ENCODE assay signal across 9 mouse cellular contexts in genomic region chr14:48134344-48134743, GRCm38 (mm10). TPM values are rescaled to one million over a fixed set of nuclear protein-coding genes. Genes with fewer than 3 reads are reported as not detected.
A peak's percentile ranks its signal among the peaks of the same experiment; 100 is the strongest.
DNase-seq lines count a peak whose midpoint lies in the region; ATAC-seq and TF ChIP-seq lines count a peak whose summit lies in the region.
"Had no signal": no experiment of that assay in that cellular context is flagged by ENCODE, and none has a peak within 500 bp of the region (broad histone marks: within the 10 kb centered on the region; RNA-seq: fewer than 3 reads in every experiment).

No protein-coding gene starts in this region.

- TF ChIP-seq CTCF in hindbrain, postnatal 0 days (IDR thresholded peaks at IDR 0.05; ENCODE audit: low read depth): no peak
- TF ChIP-seq CTCF in heart, postnatal 0 days (IDR thresholded peaks at IDR 0.05; ENCODE audit: low read depth): no peak

- 51% methylated on average over 7 of the region's 7 CpGs for WGBS in hindbrain, postnatal 0 days
- 28% methylated on average over 7 of the region's 7 CpGs for WGBS in hindbrain, embryonic 11.5 days
- WGBS in heart, postnatal 0 days: 50% methylated on average over 7 of the region's 7 CpGs
- 20% methylated on average over 7 of the region's 7 CpGs for WGBS in stomach, embryonic 14.5 days

- no peaks in the 10 kb centered on the region for H3K9me3 ChIP-seq in hindbrain, postnatal 0 days (ENCODE audit: low read length)
- H3K9me3 ChIP-seq in hindbrain, embryonic 11.5 days (ENCODE audit: control insufficient read depth, low read length): no peaks in the 10 kb centered on the region
- no peaks in the 10 kb centered on the region for H3K9me3 ChIP-seq in heart, postnatal 0 days (replicated peaks; ENCODE audit: control insufficient read depth, low read length)
- H3K9me3 ChIP-seq in stomach, embryonic 14.5 days (ENCODE audit: control insufficient read depth, low read depth, low read length): no peaks in the 10 kb centered on the region
- H3K9me3 ChIP-seq: G1E had no signal

- no peak for DNase-seq in hindbrain, postnatal 0 days (ENCODE audit: low spot score)
- no peak for DNase-seq in hindbrain, embryonic 11.5 days (ENCODE audit: low spot score)
- DNase-seq in heart, postnatal 0 days (ENCODE audit: low spot score): peak; percentile 60
- DNase-seq in liver: peak; percentile 53
- DNase-seq in Muller cell, postnatal 12 days (ENCODE audit: inconsistent ontology term): no peak
- DNase-seq in T-cell, adult 2 months (ENCODE audit: low spot score): no peak
- no peak for DNase-seq in cerebellum, postnatal 4 days (ENCODE audit: low spot score in 2 of 2)

- H3K9ac ChIP-seq in hindbrain, postnatal 0 days (replicated peaks; ENCODE audit: low read length): no peak overlapping the region
- no peak overlapping the region for H3K9ac ChIP-seq in hindbrain, embryonic 11.5 days (ENCODE audit: low read depth, low read length)
- no peak overlapping the region for H3K9ac ChIP-seq in heart, postnatal 0 days (replicated peaks; ENCODE audit: low read depth, low read length)
- no peak overlapping the region for H3K9ac ChIP-seq in stomach, embryonic 14.5 days (replicated peaks; ENCODE audit: low read depth, low read length)

- no peaks in the 10 kb centered on the region for H3K36me3 ChIP-seq in hindbrain, postnatal 0 days (ENCODE audit: insufficient read depth, low read length)
- H3K36me3 ChIP-seq in hindbrain, embryonic 11.5 days (ENCODE audit: control insufficient read depth, insufficient read depth, low read length): no peaks in the 10 kb centered on the region
- H3K36me3 ChIP-seq in heart, postnatal 0 days (replicated peaks; ENCODE audit: control insufficient read depth, insufficient read depth, low read length): no peaks in the 10 kb centered on the region
- H3K36me3 ChIP-seq in stomach, embryonic 14.5 days (ENCODE audit: control insufficient read depth, insufficient read depth, low read length): no peaks in the 10 kb centered on the region
- H3K36me3 ChIP-seq: G1E had no signal

- peaks cover 50% of the 10 kb centered on the region for H3K4me1 ChIP-seq in hindbrain, postnatal 0 days (ENCODE audit: insufficient read depth, low read length)
- H3K4me1 ChIP-seq in hindbrain, embryonic 11.5 days (replicated peaks; ENCODE audit: control insufficient read depth, insufficient read depth, low read length): peaks cover 26% of the 10 kb centered on the region
- peaks cover 23% of the 10 kb centered on the region for H3K4me1 ChIP-seq in heart, postnatal 0 days (ENCODE audit: control insufficient read depth, insufficient read depth)
- H3K4me1 ChIP-seq in stomach, embryonic 14.5 days (ENCODE audit: control insufficient read depth, insufficient read depth, low read length): peaks cover 57% of the 10 kb centered on the region

- no peak overlapping the region for H3K4me2 ChIP-seq in hindbrain, postnatal 0 days (ENCODE audit: low read depth, low read length)
- no peak overlapping the region for H3K4me2 ChIP-seq in hindbrain, embryonic 11.5 days (replicated peaks; ENCODE audit: low read depth, low read length)
- H3K4me2 ChIP-seq in heart, postnatal 0 days (ENCODE audit: low read depth, low read length): peak overlapping the region; percentile 49
- H3K4me2 ChIP-seq in stomach, embryonic 14.5 days (replicated peaks; ENCODE audit: low read depth, low read length): peak overlapping the region; percentile 26; the same call in 1 of the 2 replicates

- no peak overlapping the region for H3K4me3 ChIP-seq in hindbrain, postnatal 0 days (ENCODE audit: low read length)
- H3K4me3 ChIP-seq in hindbrain, embryonic 11.5 days (ENCODE audit: low read depth, low read length): no peak overlapping the region
- H3K4me3 ChIP-seq in heart, postnatal 0 days (ENCODE audit: low read depth, low read length): no peak overlapping the region
- H3K4me3 ChIP-seq in stomach, embryonic 14.5 days (ENCODE audit: low read depth, low read length): no peak overlapping the region

- TF ChIP-seq EP300 in heart, postnatal 0 days (IDR thresholded peaks at IDR 0.05; ENCODE audit: low read depth): 0 out of 2 replicates have a peak, but pooled peaks have one; percentile 23

- peak overlapping the region; percentile 33 for H3K27ac ChIP-seq in hindbrain, postnatal 0 days
- H3K27ac ChIP-seq in hindbrain, embryonic 11.5 days (ENCODE audit: low read depth, low read length): no peak overlapping the region
- peak overlapping the region; percentile 81 for H3K27ac ChIP-seq in heart, postnatal 0 days (ENCODE audit: low read depth)
- peak overlapping the region; percentile 55; the same call in 1 of the 2 replicates for H3K27ac ChIP-seq in stomach, embryonic 14.5 days (ENCODE audit: low read length)

- no peaks in the 10 kb centered on the region for H3K27me3 ChIP-seq in hindbrain, postnatal 0 days (ENCODE audit: insufficient read depth, low read length)
- H3K27me3 ChIP-seq in hindbrain, embryonic 11.5 days (ENCODE audit: control insufficient read depth, insufficient read depth, low read length): no peaks in the 10 kb centered on the region
- peaks cover 28% of the 10 kb centered on the region for H3K27me3 ChIP-seq in heart, postnatal 0 days (ENCODE audit: control insufficient read depth, insufficient read depth, low read length)
- no peaks in the 10 kb centered on the region for H3K27me3 ChIP-seq in stomach, embryonic 14.5 days (ENCODE audit: control insufficient read depth, insufficient read depth, low read length)

- no peak for ATAC-seq in hindbrain, postnatal 0 days
- ATAC-seq in hindbrain, embryonic 11.5 days (ENCODE audit: low FRiP score): no peak
- peak; percentile 63 for ATAC-seq in heart, postnatal 0 days (ENCODE audit: insufficient read depth, low read depth)
- ATAC-seq in stomach, embryonic 14.5 days (ENCODE audit: insufficient number of reproducible peaks, insufficient read depth, low FRiP score, low read depth): peak; percentile 47; the same call in 1 of the 2 replicates

RNA-seq across cellular contexts. Expression of gene Peli2, which starts 13.7 kb away (rescaled TPM):
- total RNA-seq in hindbrain, postnatal 0 days (2014; rRNA removed): 38.8 and 63.6 TPM in 2 replicates
- 15.1 and 16.5 TPM in 2 replicates for polyA plus RNA-seq in hindbrain, postnatal 0 days (2015; fragmentation: Nextera tagmentation; extraction: Ambion mirVana)
- polyA plus RNA-seq in hindbrain, embryonic 11.5 days (2014; fragmentation: Nextera tagmentation; extraction: Ambion mirVana): 17.3 and 17.6 TPM in 2 replicates
- total RNA-seq in heart, postnatal 0 days (2014; rRNA removed; ENCODE audit: low replicate concordance): 15.4 and 18.2 TPM in 2 replicates
- 2.0 and 2.1 TPM in 2 replicates for polyA plus RNA-seq in heart, postnatal 0 days (2015; fragmentation: Nextera tagmentation; extraction: Ambion mirVana)
- 10.2 and 11.2 TPM in 2 replicates for polyA plus RNA-seq in stomach, embryonic 14.5 days (2014; fragmentation: Nextera tagmentation; extraction: Ambion mirVana)
- polyA plus RNA-seq: G1E had no signal

Comparison
In these comparisons a context has a peak if more than half of its experiments do, and no peak if none do; other contexts are left out.
1. ATAC-seq: peak in heart, postnatal 0 days (single experiment) and stomach, embryonic 14.5 days (single experiment); none in hindbrain, postnatal 0 days (single experiment) and hindbrain, embryonic 11.5 days (single experiment).
2. DNase-seq: peak in heart, postnatal 0 days (single experiment) and liver (single experiment); none in hindbrain, postnatal 0 days (single experiment), hindbrain, embryonic 11.5 days (single experiment), Muller cell, postnatal 12 days (single experiment), T-cell, adult 2 months (single experiment) and cerebellum, postnatal 4 days (0 of 2).
3. H3K4me2 ChIP-seq: peak in heart, postnatal 0 days (single experiment) and stomach, embryonic 14.5 days (single experiment); none in hindbrain, postnatal 0 days (single experiment) and hindbrain, embryonic 11.5 days (single experiment).